Mouse (Mus musculus) heart, postnatal 0 days (tissue): ENCODE results near the gene Gjb2.

Experiments
- CTCF ChIP-seq: IDR thresholded peaks from 2 replicates; pipeline ENCODE4 v1.5.1; 2016; ENCODE audit warnings: antibody characterized with exemption, control low read depth, low read depth
- EP300 ChIP-seq: IDR thresholded peaks from 2 replicates; pipeline ENCODE4 v1.6.1; 2016; ENCODE audit warnings: antibody characterized with exemption, low read depth

DNA sequence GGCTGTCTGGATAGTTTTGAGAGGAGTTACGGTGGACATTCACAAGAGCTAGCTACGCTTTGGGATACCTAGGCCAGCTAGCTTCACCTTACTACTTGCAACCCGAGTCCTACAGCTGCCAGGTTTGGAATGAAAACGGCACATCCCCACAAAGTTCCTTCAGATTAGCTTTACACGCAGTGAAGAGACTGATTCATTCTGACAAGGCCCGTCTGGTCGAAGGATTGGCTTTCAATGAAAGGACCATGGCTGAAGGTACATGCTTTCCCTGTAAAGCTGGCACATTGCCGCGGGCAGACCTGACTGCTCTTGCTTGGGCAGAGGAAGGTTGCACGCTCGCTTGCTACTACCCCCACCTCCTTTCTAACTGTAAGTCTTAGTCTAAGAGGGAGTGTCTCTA, 1.2 kb upstream of the Gjb2 start:
- TF ChIP-seq CTCF = no peak
- TF ChIP-seq EP300 = no peak
